Mouse (Mus musculus) c-Kit-positive CD71-positive TER-119-negative erythroid progenitor cells, embryonic 14.5 days (primary cell): ENCODE measurements around the gene Gm10563.
"Not testable (repeated sequence)": the region's sequence is repeated elsewhere in the genome, so short reads cannot be mapped to it uniquely, and the experiment has no call there.

ENCODE experiments used
- DNase-seq: peaks from one replicate; pipeline ENCODE4 v3.0.0-alpha.2; 2013; ENCODE audit warnings: low read depth

The Gm10563 gene

GRCm38 (mm10) chr4:155598536-155598935, 46.7 kb downstream of the Gm10563 start:
- DNase-seq: no peak

- no peak for DNase-seq
Observed at GRCm38 (mm10) chr4:155596606-155597005, 48.6 kb downstream of the Gm10563 start.

GRCm38 (mm10) chr4:155595777-155596176, 49.4 kb downstream of the Gm10563 start:
- DNase-seq: no peak

GRCm38 (mm10) chr4:155593780-155594179, 51.4 kb downstream of the Gm10563 start:
- no peak for DNase-seq

- no peak for DNase-seq
Observed at GRCm38 (mm10) chr4:155591012-155591719, 54.0 kb downstream of the Gm10563 start.

GRCm38 (mm10) chr4:155589356-155589755, 55.9 kb downstream of the Gm10563 start:
- DNase-seq: no peak

- no peak for DNase-seq
Observed at GRCm38 (mm10) chr4:155582279-155582905, 62.8 kb downstream of the Gm10563 start.

GRCm38 (mm10) chr4:155580420-155580819, 64.8 kb downstream of the Gm10563 start:
- no peak for DNase-seq

- no peak for DNase-seq
Observed at GRCm38 (mm10) chr4:155578336-155579125, 66.7 kb downstream of the Gm10563 start.

GRCm38 (mm10) chr4:155577741-155578140, 67.5 kb downstream of the Gm10563 start:
- no peak for DNase-seq

- no peak for DNase-seq
Observed at GRCm38 (mm10) chr4:155577132-155577531, 68.1 kb downstream of the Gm10563 start.

GRCm38 (mm10) chr4:155575521-155575920, 69.7 kb downstream of the Gm10563 start:
- DNase-seq: no peak

- no peak for DNase-seq
Observed at GRCm38 (mm10) chr4:155574931-155575330, 70.3 kb downstream of the Gm10563 start.

GRCm38 (mm10) chr4:155573876-155574275, 71.3 kb downstream of the Gm10563 start:
- no peak for DNase-seq

- no peak for DNase-seq
Observed at GRCm38 (mm10) chr4:155573155-155573554, 72.1 kb downstream of the Gm10563 start.

- no peak for DNase-seq
Observed at GRCm38 (mm10) chr4:155571442-155571841, 73.8 kb downstream of the Gm10563 start.

GRCm38 (mm10) chr4:155570315-155570714, 74.9 kb downstream of the Gm10563 start:
- not testable (repeated sequence) for DNase-seq

GRCm38 (mm10) chr4:155569818-155570217, 75.4 kb downstream of the Gm10563 start:
- no peak for DNase-seq

GRCm38 (mm10) chr4:155568632-155569370, 76.4 kb downstream of the Gm10563 start:
- DNase-seq: no peak

GRCm38 (mm10) chr4:155568170-155568569, 77.0 kb downstream of the Gm10563 start:
- DNase-seq: peak; percentile 44

- DNase-seq: no peak
Observed at GRCm38 (mm10) chr4:155566555-155566954, 78.7 kb downstream of the Gm10563 start.
